Mouse (Mus musculus) bone marrow macrophage, adult 2 months (primary cell): ENCODE results near the gene Mb.
A peak's percentile ranks its signal among the peaks of the same experiment; 100 is the strongest.

ENCODE experiments used
- CTCF ChIP-seq: IDR thresholded peaks from 2 replicates; pipeline ENCODE4 v1.5.1; 2012; ENCODE audit warnings: low read depth, mild to moderate bottlenecking, low read length, moderate library complexity
- POLR2A ChIP-seq: IDR thresholded peaks from 2 replicates; pipeline ENCODE4 v1.6.1; 2012; ENCODE audit warnings: mild to moderate bottlenecking, low read depth, low read length, borderline replicate concordance

DNA sequence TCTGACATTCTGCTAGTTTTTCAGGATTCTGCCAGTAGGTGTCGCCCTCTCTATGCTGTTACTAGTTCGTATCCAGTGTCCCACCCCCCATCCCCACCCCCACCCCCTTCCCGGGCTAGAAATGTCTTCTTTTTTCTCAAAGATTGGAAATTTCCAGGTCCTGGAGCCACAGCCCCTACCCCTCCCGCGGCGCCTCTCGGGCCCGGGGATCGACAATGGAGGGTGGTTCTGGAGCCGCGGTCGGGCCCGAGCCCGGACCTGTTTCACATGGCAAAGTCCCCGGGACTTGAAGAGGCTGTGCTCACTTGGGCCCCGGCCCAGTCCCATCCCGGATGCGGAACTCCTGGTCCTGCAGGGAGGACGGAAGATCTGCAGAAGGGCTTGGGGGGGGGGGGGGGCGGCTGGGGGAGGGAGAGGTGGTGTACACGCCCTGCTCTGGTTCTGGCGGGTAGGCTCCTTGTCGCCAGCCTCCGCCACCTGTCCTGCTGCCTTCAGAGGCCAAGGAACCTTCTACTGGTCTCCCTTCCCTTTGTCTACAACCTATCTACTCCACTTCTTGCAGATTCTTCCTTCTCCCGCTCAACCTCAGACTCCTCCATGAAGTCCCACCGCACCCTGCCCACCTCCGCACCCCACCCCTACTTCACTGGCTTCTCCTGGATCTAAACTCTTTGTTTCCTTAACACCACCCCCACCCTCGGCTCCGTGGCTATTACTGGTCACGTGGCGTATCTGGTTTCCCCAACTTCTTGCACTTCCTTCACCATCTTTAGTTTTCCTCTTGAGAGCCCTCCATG lies 76.4 kb downstream of the Mb start:
- TF ChIP-seq CTCF (peak; percentile 70; the same call in 1 of the 2 replicates), POLR2A (no peak)
